Mouse (Mus musculus) urinary bladder, postnatal 14 days (tissue): ENCODE measurements at regions not wholly inside any gene's neighbourhood (a gene's known extent, or its start where the extent isn't known, plus 50 kb on each side); places are given as distances from the start of the nearest gene placed in this dataset.
"Not testable (repeated sequence)": the region's sequence is repeated elsewhere in the genome, so short reads cannot be mapped to it uniquely, and the experiment has no call there.

ENCODE experiments used
- DNase-seq: peaks from one replicate; pipeline ENCODE4 v3.0.0; 2021; ENCODE audit warnings: low spot score

- DNase-seq: not testable (repeated sequence)
Observed at GRCm38 (mm10) chr10:29044781-29045180, 58.7 kb upstream of the 2310057J18Rik start.

- DNase-seq: peak; percentile 5
Observed at GRCm38 (mm10) chr10:29087823-29088222, 55.8 kb upstream of the Soga3 start.
